ENCODE assay signal across 8 mouse cellular contexts in genomic region chr9:58275115-58275774, GRCm38 (mm10). TPM values are rescaled to one million over a fixed set of nuclear protein-coding genes. Genes with fewer than 3 reads are reported as not detected.
DNase-seq lines count a peak whose midpoint lies in the region; ATAC-seq and TF ChIP-seq lines count a peak whose summit lies in the region.

No protein-coding gene starts in this region.

- H3K4me3 ChIP-seq in hindbrain, embryonic 10.5 days: no peak overlapping the region
- H3K4me3 ChIP-seq in hindbrain, embryonic 11.5 days (ENCODE audit: low read depth, low read length): no peak overlapping the region
- no peak overlapping the region for H3K4me3 ChIP-seq in embryonic facial prominence, embryonic 15.5 days (replicated peaks)
- H3K4me3 ChIP-seq in hindbrain, embryonic 16.5 days (ENCODE audit: low read length): no peak overlapping the region
- no peak overlapping the region for H3K4me3 ChIP-seq in liver, embryonic 13.5 days (replicated peaks)
- no peak overlapping the region for H3K4me3 ChIP-seq in olfactory bulb, adult 2 months (ENCODE audit: insufficient read depth, low read depth, low read length)

- peaks cover 22% of the 10 kb centered on the region for H3K4me1 ChIP-seq in hindbrain, embryonic 10.5 days (replicated peaks)
- H3K4me1 ChIP-seq in hindbrain, embryonic 11.5 days (replicated peaks; ENCODE audit: control insufficient read depth, insufficient read depth, low read length): no peaks in the 10 kb centered on the region; the same call in 1 of the 2 replicates
- H3K4me1 ChIP-seq in embryonic facial prominence, embryonic 15.5 days: peaks cover 17% of the 10 kb centered on the region
- peaks cover 6% of the 10 kb centered on the region; the same call in 1 of the 2 replicates for H3K4me1 ChIP-seq in hindbrain, embryonic 16.5 days (ENCODE audit: control insufficient read depth, insufficient read depth, low read depth, low read length)
- H3K4me1 ChIP-seq in liver, embryonic 13.5 days (replicated peaks): peaks cover 30% of the 10 kb centered on the region
- H3K4me1 ChIP-seq in olfactory bulb, adult 2 months (ENCODE audit: control insufficient read depth, insufficient read depth, low read length): peaks cover 19% of the 10 kb centered on the region

- peak overlapping the region; percentile 72 for H3K27ac ChIP-seq in hindbrain, embryonic 10.5 days
- H3K27ac ChIP-seq in hindbrain, embryonic 11.5 days (ENCODE audit: low read depth, low read length): no peak overlapping the region
- peak overlapping the region; percentile 75 for H3K27ac ChIP-seq in embryonic facial prominence, embryonic 15.5 days (replicated peaks)
- H3K27ac ChIP-seq in hindbrain, embryonic 16.5 days (ENCODE audit: low read depth, low read length): 0 out of 2 replicates have a peak overlapping the region, but pooled peaks have one; percentile 25
- H3K27ac ChIP-seq in liver, embryonic 13.5 days: peak overlapping the region; percentile 53
- peak overlapping the region; percentile 53 for H3K27ac ChIP-seq in olfactory bulb, adult 2 months (ENCODE audit: insufficient read depth, low read depth, low read length)

- H3K9ac ChIP-seq in hindbrain, embryonic 11.5 days (ENCODE audit: low read depth, low read length): no peak overlapping the region
- H3K9ac ChIP-seq in embryonic facial prominence, embryonic 15.5 days: no peak overlapping the region
- no peak overlapping the region for H3K9ac ChIP-seq in hindbrain, embryonic 16.5 days (ENCODE audit: low read depth, low read length)
- H3K9ac ChIP-seq in liver, embryonic 13.5 days: no peak overlapping the region

- H3K27me3 ChIP-seq in hindbrain, embryonic 10.5 days (ENCODE audit: insufficient read depth, poor library complexity, severe bottlenecking): no peaks in the 10 kb centered on the region
- H3K27me3 ChIP-seq in hindbrain, embryonic 11.5 days (ENCODE audit: control insufficient read depth, insufficient read depth, low read length): no peaks in the 10 kb centered on the region
- no peaks in the 10 kb centered on the region for H3K27me3 ChIP-seq in embryonic facial prominence, embryonic 15.5 days
- no peaks in the 10 kb centered on the region for H3K27me3 ChIP-seq in hindbrain, embryonic 16.5 days (replicated peaks; ENCODE audit: control insufficient read depth, insufficient read depth, low read length)
- no peaks in the 10 kb centered on the region for H3K27me3 ChIP-seq in liver, embryonic 13.5 days

- H3K36me3 ChIP-seq in hindbrain, embryonic 10.5 days: no peaks in the 10 kb centered on the region
- no peaks in the 10 kb centered on the region for H3K36me3 ChIP-seq in hindbrain, embryonic 11.5 days (ENCODE audit: control insufficient read depth, insufficient read depth, low read length)
- H3K36me3 ChIP-seq in embryonic facial prominence, embryonic 15.5 days: no peaks in the 10 kb centered on the region
- H3K36me3 ChIP-seq in hindbrain, embryonic 16.5 days (ENCODE audit: control insufficient read depth, insufficient read depth, low read length): no peaks in the 10 kb centered on the region
- no peaks in the 10 kb centered on the region for H3K36me3 ChIP-seq in liver, embryonic 13.5 days

- H3K9me3 ChIP-seq in hindbrain, embryonic 10.5 days: no peaks in the 10 kb centered on the region
- H3K9me3 ChIP-seq in hindbrain, embryonic 11.5 days (ENCODE audit: control insufficient read depth, low read length): no peaks in the 10 kb centered on the region
- H3K9me3 ChIP-seq in embryonic facial prominence, embryonic 15.5 days (replicated peaks): no peaks in the 10 kb centered on the region
- no peaks in the 10 kb centered on the region for H3K9me3 ChIP-seq in hindbrain, embryonic 16.5 days (ENCODE audit: control insufficient read depth, low read length)
- no peaks in the 10 kb centered on the region for H3K9me3 ChIP-seq in liver, embryonic 13.5 days (replicated peaks)

- 36% methylated on average over 8 of the region's 8 CpGs for WGBS in hindbrain, embryonic 10.5 days
- 46% methylated on average over 8 of the region's 8 CpGs for WGBS in hindbrain, embryonic 11.5 days
- 3% methylated on average over 8 of the region's 8 CpGs for WGBS in embryonic facial prominence, embryonic 15.5 days
- WGBS in hindbrain, embryonic 16.5 days: 28% methylated on average over 8 of the region's 8 CpGs
- 10% methylated on average over 8 of the region's 8 CpGs for WGBS in liver, embryonic 13.5 days (ENCODE audit: insufficient replicate concordance)
- 14% methylated on average over 8 of the region's 8 CpGs for WGBS in olfactory bulb, adult 2 months

- ATAC-seq in hindbrain, embryonic 11.5 days (ENCODE audit: low FRiP score): no peak
- peak; percentile 65 for ATAC-seq in activated CD4-positive, CD25-positive, alpha-beta regulatory T cell, adult 4 months
- peak; percentile 85 for ATAC-seq in embryonic facial prominence, embryonic 15.5 days (ENCODE audit: insufficient number of reproducible peaks, low FRiP score, low TSS enrichment, low read depth)
- no peak for ATAC-seq in hindbrain, embryonic 16.5 days
- ATAC-seq in liver, embryonic 13.5 days (ENCODE audit: low read depth): peak; percentile 61

- TF ChIP-seq POLR2A in olfactory bulb, adult 2 months (IDR thresholded peaks at IDR 0.05; ENCODE audit: insufficient read depth, low read depth, low read length): no peak

- DNase-seq in hindbrain, embryonic 10.5 days (ENCODE audit: low spot score): peak; percentile 10
- DNase-seq in hindbrain, embryonic 11.5 days (ENCODE audit: low spot score): no peak
- no peak for DNase-seq in liver, embryonic 13.5 days
- no peak for DNase-seq in frontal cortex, postnatal 25 days (ENCODE audit: low spot score in 2 of 2)

- TF ChIP-seq CTCF in olfactory bulb, adult 2 months (IDR thresholded peaks at IDR 0.05; ENCODE audit: insufficient read depth, low read depth, low read length): no peak

- no peak overlapping the region for H3K4me2 ChIP-seq in hindbrain, embryonic 11.5 days (replicated peaks; ENCODE audit: low read depth, low read length)
- H3K4me2 ChIP-seq in embryonic facial prominence, embryonic 15.5 days (replicated peaks): peak overlapping the region; percentile 11
- H3K4me2 ChIP-seq in hindbrain, embryonic 16.5 days (ENCODE audit: low read length): no peak overlapping the region
- peak overlapping the region; percentile 30 for H3K4me2 ChIP-seq in liver, embryonic 13.5 days

RNA-seq across cellular contexts. Expression of gene Stoml1, which starts 22.3 kb away (rescaled TPM):
- 27.7 and 39.8 TPM in 2 replicates for polyA plus RNA-seq in hindbrain, embryonic 10.5 days (2016; fragmentation: Nextera tagmentation; extraction: Ambion mirVana)
- polyA plus RNA-seq in hindbrain, embryonic 11.5 days (2014; fragmentation: Nextera tagmentation; extraction: Ambion mirVana): 31.2 and 35.7 TPM in 2 replicates
- 10 to 100 TPM; 21.1 to 23.9 TPM for polyA plus RNA-seq in activated CD4-positive, CD25-positive, alpha-beta regulatory T cell, adult 4 months (2017; shearing (Covaris generic))
- 35.9 and 42.8 TPM in 2 replicates for polyA plus RNA-seq in embryonic facial prominence, embryonic 15.5 days (2015; fragmentation: Nextera tagmentation; extraction: Ambion mirVana)
- 141 and 142 TPM in 2 replicates for polyA plus RNA-seq in hindbrain, embryonic 16.5 days (2015; fragmentation: Nextera tagmentation; extraction: Ambion mirVana)
- 5.2 and 5.5 TPM in 2 replicates for polyA plus RNA-seq in liver, embryonic 13.5 days (2015; fragmentation: Nextera tagmentation; extraction: Ambion mirVana)
- polyA plus RNA-seq in olfactory bulb, adult 2 months (2012; ENCODE audit: insufficient read depth, insufficient read length, low replicate concordance, missing spikeins): not detected in 2 replicates

RNA-seq across cellular contexts. Expression of gene Pml, which starts 25.7 kb away (rescaled TPM):
- 9.5 and 13.5 TPM in 2 replicates for polyA plus RNA-seq in hindbrain, embryonic 10.5 days (2016; fragmentation: Nextera tagmentation; extraction: Ambion mirVana)
- polyA plus RNA-seq in hindbrain, embryonic 11.5 days (2014; fragmentation: Nextera tagmentation; extraction: Ambion mirVana): 6.4 and 8.3 TPM in 2 replicates
- polyA plus RNA-seq in activated CD4-positive, CD25-positive, alpha-beta regulatory T cell, adult 4 months (2017; shearing (Covaris generic)): 10 to 100 TPM; 33.7 to 49.3 TPM
- 14.5 and 17.0 TPM in 2 replicates for polyA plus RNA-seq in embryonic facial prominence, embryonic 15.5 days (2015; fragmentation: Nextera tagmentation; extraction: Ambion mirVana)
- polyA plus RNA-seq in hindbrain, embryonic 16.5 days (2015; fragmentation: Nextera tagmentation; extraction: Ambion mirVana): 3.9 and 6.0 TPM in 2 replicates
- polyA plus RNA-seq in liver, embryonic 13.5 days (2015; fragmentation: Nextera tagmentation; extraction: Ambion mirVana): 18.9 and 21.1 TPM in 2 replicates
- polyA plus RNA-seq in olfactory bulb, adult 2 months (2012; ENCODE audit: insufficient read depth, insufficient read length, low replicate concordance, missing spikeins): not detected in 2 replicates

RNA-seq across cellular contexts. Expression of gene Loxl1, which starts 37.7 kb away (rescaled TPM):
- polyA plus RNA-seq in hindbrain, embryonic 10.5 days (2016; fragmentation: Nextera tagmentation; extraction: Ambion mirVana): 9.9 and 14.5 TPM in 2 replicates
- 11.0 and 11.9 TPM in 2 replicates for polyA plus RNA-seq in hindbrain, embryonic 11.5 days (2014; fragmentation: Nextera tagmentation; extraction: Ambion mirVana)
- polyA plus RNA-seq in activated CD4-positive, CD25-positive, alpha-beta regulatory T cell, adult 4 months (2017; shearing (Covaris generic)): not detected
- polyA plus RNA-seq in embryonic facial prominence, embryonic 15.5 days (2015; fragmentation: Nextera tagmentation; extraction: Ambion mirVana): 89.8 and 92.4 TPM in 2 replicates
- polyA plus RNA-seq in hindbrain, embryonic 16.5 days (2015; fragmentation: Nextera tagmentation; extraction: Ambion mirVana): 7.4 and 10.2 TPM in 2 replicates
- polyA plus RNA-seq in liver, embryonic 13.5 days (2015; fragmentation: Nextera tagmentation; extraction: Ambion mirVana): 2.1 and 2.5 TPM in 2 replicates
- polyA plus RNA-seq in olfactory bulb, adult 2 months (2012; ENCODE audit: insufficient read depth, insufficient read length, low replicate concordance, missing spikeins): not detected in 2 replicates

Comparison
In these comparisons a context has a peak if more than half of its experiments do, and no peak if none do; other contexts are left out.
1. ATAC-seq: peak in activated CD4-positive, CD25-positive, alpha-beta regulatory T cell, adult 4 months (single experiment), embryonic facial prominence, embryonic 15.5 days (single experiment) and liver, embryonic 13.5 days (single experiment); none in hindbrain, embryonic 11.5 days (single experiment) and hindbrain, embryonic 16.5 days (single experiment).
2. H3K4me2 ChIP-seq: peak in embryonic facial prominence, embryonic 15.5 days (single experiment) and liver, embryonic 13.5 days (single experiment); none in hindbrain, embryonic 11.5 days (single experiment) and hindbrain, embryonic 16.5 days (single experiment).